Mouse (Mus musculus) CH12.LX (cell line): ENCODE results near the gene Phc3. TPM values are rescaled to one million over a fixed set of nuclear protein-coding genes. Genes with fewer than 3 reads are reported as not detected.

Experiments
- DNase-seq: peaks from one replicate; pipeline ENCODE4 v3.0.0-alpha.2; 2013; ENCODE audit errors: extremely low read depth
- H3K27ac ChIP-seq: 2 replicates; pipeline ENCODE4 v1.5.1; 2012; ENCODE audit warnings: low read depth, mild to moderate bottlenecking, control low read depth, moderate library complexity; ENCODE audit not compliant: insufficient read depth
- H3K27me3 ChIP-seq: replicated peaks from 2 replicates; pipeline ENCODE3; 2012; ENCODE audit warnings: inconsistent platforms
- H3K36me3 ChIP-seq, 2 experiments: replicated peaks in 1 of 2; 2 replicates each; pipeline versions ENCODE3 to v1.6.1; 2012; ENCODE audit warnings: inconsistent platforms in 1 of 2, low read length in 1 of 2, mild to moderate bottlenecking in 1 of 2, mixed read lengths in 1 of 2, moderate library complexity in 1 of 2; ENCODE audit not compliant: control insufficient read depth in 1 of 2, insufficient read depth in 1 of 2
- H3K4me1 ChIP-seq, 2 experiments: 2 replicates each; pipeline ENCODE4 v1.6.1; 2012; ENCODE audit warnings: inconsistent platforms in 1 of 2, moderate library complexity in 1 of 2; ENCODE audit not compliant: insufficient read depth in 2 of 2, control insufficient read depth in 1 of 2
- H3K4me2 ChIP-seq: 2 replicates; pipeline ENCODE4 v1.6.1; 2012; ENCODE audit warnings: low read depth, mild to moderate bottlenecking, control low read depth; ENCODE audit not compliant: poor library complexity, insufficient read depth, severe bottlenecking
- H3K4me3 ChIP-seq, 3 experiments: fragments of 150-350 bp in 1 of 3; sonication (generic) in 1 of 3; replicated peaks in 1 of 3; 2 replicates each; pipeline versions ENCODE3 to v1.5.1; 2011 to 2012; ENCODE audit warnings: low read depth in 2 of 3, low read length in 2 of 3, mild to moderate bottlenecking in 2 of 3, moderate library complexity in 2 of 3, control low read depth in 1 of 3, improper control_type of control experiment in 1 of 3, inconsistent platforms in 1 of 3, mixed read lengths in 1 of 3; ENCODE audit not compliant: poor library complexity in 1 of 3
- H3K79me2 ChIP-seq: replicated peaks from 2 replicates; pipeline ENCODE4 v1.6.1; 2012; ENCODE audit warnings: mild to moderate bottlenecking, moderate library complexity; ENCODE audit not compliant: control insufficient read depth, poor library complexity, insufficient read depth, severe bottlenecking; ENCODE audit errors: extremely low read depth
- H3K9ac ChIP-seq: 2 replicates; pipeline ENCODE4 v1.6.1; 2012; ENCODE audit warnings: low read depth, mild to moderate bottlenecking, control low read depth, moderate library complexity; ENCODE audit not compliant: insufficient read depth
- H3K9me3 ChIP-seq: replicated peaks from 2 replicates; pipeline ENCODE3; 2012; ENCODE audit warnings: low read length, inconsistent platforms, mixed read lengths
- BHLHE40 ChIP-seq: IDR thresholded peaks from 2 replicates; pipeline ENCODE4 v1.6.1; 2011; ENCODE audit warnings: mild to moderate bottlenecking, low read depth, low read length, improper control_type of control experiment
- CHD1 ChIP-seq: IDR thresholded peaks from 2 replicates; pipeline ENCODE4 v1.6.1; 2012; ENCODE audit warnings: low read depth, low read length, improper control_type of control experiment, inconsistent platforms
- CHD2 ChIP-seq: IDR thresholded peaks from 2 replicates; pipeline ENCODE4 v1.6.1; 2011; ENCODE audit warnings: low read length, improper control_type of control experiment
- CTCF ChIP-seq, 2 experiments: IDR thresholded peaks in 1 of 2; conservative IDR thresholded peaks in 1 of 2; 2 replicates each; pipeline ENCODE4 v1.5.1; 2011 to 2012; ENCODE audit warnings: low read depth in 2 of 2, low read length in 2 of 2, improper control_type of control experiment in 1 of 2, inconsistent platforms in 1 of 2, mild to moderate bottlenecking in 1 of 2, moderate library complexity in 1 of 2
- EP300 ChIP-seq: IDR thresholded peaks from 2 replicates; pipeline ENCODE4 v1.6.1; 2011; ENCODE audit warnings: low read length, improper control_type of control experiment
- HCFC1 ChIP-seq: IDR thresholded peaks from 2 replicates; pipeline ENCODE4 v1.6.1; 2012; ENCODE audit warnings: low read depth, mild to moderate bottlenecking, inconsistent platforms, low read length, improper control_type of control experiment
- JUND ChIP-seq: conservative IDR thresholded peaks from 2 replicates; pipeline ENCODE4 v1.6.1; 2011; ENCODE audit warnings: low read depth, low read length, improper control_type of control experiment
- KAT2A ChIP-seq: IDR thresholded peaks from 2 replicates; pipeline ENCODE4 v1.6.1; 2012; ENCODE audit warnings: low read length, improper control_type of control experiment, inconsistent platforms; ENCODE audit not compliant: insufficient replicate concordance
- MAX ChIP-seq: IDR thresholded peaks from 2 replicates; pipeline ENCODE4 v1.6.1; 2011; ENCODE audit warnings: low read length, improper control_type of control experiment
- MEF2A ChIP-seq: IDR thresholded peaks from 2 replicates; pipeline ENCODE4 v1.6.1; 2014; ENCODE audit warnings: low read depth, mild to moderate bottlenecking, inconsistent platforms, low read length, improper control_type of control experiment, borderline replicate concordance
- MXI1 ChIP-seq: IDR thresholded peaks from 2 replicates; pipeline ENCODE4 v1.6.1; 2011; ENCODE audit warnings: mild to moderate bottlenecking, low read depth, low read length, improper control_type of control experiment
- MYC ChIP-seq: IDR thresholded peaks from 2 replicates; pipeline ENCODE4 v1.6.1; 2011; ENCODE audit warnings: low read depth, mild to moderate bottlenecking, improper control_type of control experiment, low read length
- NELFE ChIP-seq: IDR thresholded peaks from 2 replicates; pipeline ENCODE4 v1.6.1; 2011; ENCODE audit warnings: low read depth, low read length, improper control_type of control experiment
- NRF1 ChIP-seq: IDR thresholded peaks from 2 replicates; pipeline ENCODE4 v1.6.1; 2014; ENCODE audit warnings: low read depth, mild to moderate bottlenecking, inconsistent platforms, low read length, improper control_type of control experiment, moderate library complexity
- SIN3A ChIP-seq: IDR thresholded peaks from 2 replicates; pipeline ENCODE4 v1.6.1; 2012; ENCODE audit warnings: low read length, improper control_type of control experiment, inconsistent platforms
- SMC3 ChIP-seq: IDR thresholded peaks from 2 replicates; pipeline ENCODE4 v1.6.1; 2011; ENCODE audit warnings: low read depth, low read length, improper control_type of control experiment
- TBP ChIP-seq: conservative IDR thresholded peaks from 2 replicates; pipeline ENCODE4 v1.6.1; 2011; ENCODE audit warnings: low read depth, low read length, improper control_type of control experiment
- TCF12 ChIP-seq: IDR thresholded peaks from 2 replicates; pipeline ENCODE4 v1.6.1; 2014; ENCODE audit warnings: low read depth, mild to moderate bottlenecking, inconsistent platforms, low read length, improper control_type of control experiment
- USF1 ChIP-seq: IDR thresholded peaks from 2 replicates; pipeline ENCODE4 v1.6.1; 2014; ENCODE audit warnings: low read depth, mild to moderate bottlenecking, inconsistent platforms, low read length, improper control_type of control experiment
- USF2 ChIP-seq: conservative IDR thresholded peaks from 2 replicates; pipeline ENCODE4 v1.6.1; 2011; ENCODE audit warnings: low read depth, low read length, improper control_type of control experiment
- ZC3H11A ChIP-seq: IDR thresholded peaks from 2 replicates; pipeline ENCODE4 v1.6.1; 2012; ENCODE audit warnings: low read depth, mild to moderate bottlenecking, inconsistent platforms, low read length, improper control_type of control experiment
- ZKSCAN1 ChIP-seq: IDR thresholded peaks from 2 replicates; pipeline ENCODE4 v1.6.1; 2012; ENCODE audit warnings: low read depth, inconsistent platforms, low read length, improper control_type of control experiment, borderline replicate concordance
- ZMIZ1 ChIP-seq: IDR thresholded peaks from 2 replicates; pipeline ENCODE4 v1.6.1; 2012; ENCODE audit warnings: low read depth, mild to moderate bottlenecking, inconsistent platforms, low read length, improper control_type of control experiment
- dilution Hi-C: fragments of 300-500 bp; cut with MboI; formaldehyde crosslinking; loops from 2 replicates; pipeline ENCODE4 v1.14.3; 2020; ENCODE audit warnings: low sequenced_read_pairs; ENCODE audit not compliant: extremely low pct_unique_long_range_greater_than_20kb, extremely low pct_ligation_motif_present
- in situ Hi-C: fragments of 300-500 bp; cut with MboI; formaldehyde crosslinking; loops from 3 replicates; pipeline ENCODE4 v1.14.3; 2019; ENCODE audit warnings: low sequenced_read_pairs, low pct_ligation_motif_present, low pct_unique_long_range_greater_than_20kb, mixed read lengths
- polyA plus RNA-seq: library from polyadenylated mRNA; unstranded; fragments of >175 nt; gene quantifications from 2 replicates; pipeline ENCODE4 v1.2.1, GENCODE M21; 2012; ENCODE audit warnings: low read depth; ENCODE audit not compliant: insufficient read length
- total RNA-seq, 2 experiments: library from RNA; depleted of rRNA; stranded (reverse); fragments of 300-350 nt in 1 of 2; fragments of >200 nt in 1 of 2; gene quantifications; 2 replicates each; pipeline ENCODE4 v1.2.3; 2012 to 2014

Gene Phc3
- total and polyA plus RNA-seq, 3 experiments: 8.4 to 13.5 (median 8.8) TPM

GRCm38 (mm10) chr3:31017652-31018051 is 48.4 kb upstream of the Phc3 start:
- Histone ChIP-seq H3K4me3 (no peak overlapping the region), H3K27ac (no peak overlapping the region), H3K4me2 (no peak overlapping the region), H3K79me2 (peaks cover 3% of the 10 kb centered on the region; the same call in 1 of the 2 replicates), H3K36me3 (peaks cover 0 to 20% of the 10 kb centered on the region in 2 experiments), H3K9me3 (no peaks in the 10 kb centered on the region), H3K9ac (no peak overlapping the region), H3K27me3 (no peaks in the 10 kb centered on the region), H3K4me1 (peaks cover 0 to 3% of the 10 kb centered on the region in 2 experiments; a peak in 1 of 4 replicates)
- DNase-seq: no peak
- TF ChIP-seq MXI1 (no peak), USF1 (no peak), SIN3A (no peak), JUND (no peak), TCF12 (no peak), NRF1 (no peak), CHD1 (no peak), CHD2 (no peak), ZKSCAN1 (no peak), MEF2A (no peak), ZC3H11A (no peak), MYC (no peak), KAT2A (no peak), BHLHE40 (no peak)
- dilution Hi-C loops: no loop called here
- in situ Hi-C loops: no loop called here

GRCm38 (mm10) chr3:31016594-31017196 is 47.5 kb upstream of the Phc3 start:
- TF ChIP-seq EP300: no peak
- TF ChIP-seq CTCF (conservative IDR thresholded peaks at IDR 0.05 in 1 of 2, IDR thresholded peaks at IDR 0.05 in 1 of 2; ENCODE audit: low read depth in 2 of 2, low read length in 2 of 2): no peak
- TF ChIP-seq CHD1: no peak
- TF ChIP-seq HCFC1: no peak
- TF ChIP-seq USF2: no peak
- no peak for TF ChIP-seq BHLHE40
- no peak for TF ChIP-seq SMC3
- no peak for TF ChIP-seq MAX
- no peak for TF ChIP-seq TCF12
- TF ChIP-seq ZMIZ1: no peak
- TF ChIP-seq NELFE: no peak
- no peak for TF ChIP-seq MEF2A
- TF ChIP-seq SIN3A: no peak
- TF ChIP-seq TBP: no peak
- Histone ChIP-seq H3K9me3 (no peaks in the 10 kb centered on the region), H3K79me2 (peaks cover 3% of the 10 kb centered on the region; the same call in 1 of the 2 replicates), H3K9ac (no peak overlapping the region), H3K4me3 (no peak overlapping the region), H3K4me1 (peaks cover 0 to 3% of the 10 kb centered on the region in 2 experiments; a peak in 1 of 4 replicates), H3K27ac (no peak overlapping the region), H3K4me2 (no peak overlapping the region), H3K36me3 (peaks cover 0 to 15% of the 10 kb centered on the region in 2 experiments), H3K27me3 (no peaks in the 10 kb centered on the region)
- dilution Hi-C loops: no loop called here
- DNase-seq: no peak
- in situ Hi-C loops: no loop called here
